Mouse (Mus musculus) gastrocnemius, postnatal 4 days (tissue): ENCODE results near the gene Dot1l. TPM values are rescaled to one million over a fixed set of nuclear protein-coding genes. Genes with fewer than 3 reads are reported as not detected.
A peak's percentile ranks its signal among the peaks of the same experiment; 100 is the strongest.

Source experiments
- DNase-seq, 2 experiments: peaks; one replicate each; pipeline ENCODE4 v3.0.0; 2021 to 2022; ENCODE audit warnings: low spot score in 2 of 2, mixed read lengths in 2 of 2
- total RNA-seq, 2 experiments: library from RNA; stranded (reverse); gene quantifications; 2 replicates each; pipeline ENCODE4 v1.2.3; 2021

The Dot1l gene
- total RNA-seq, 2 experiments from 2014 or later: 50.5 to 61.2 TPM

GRCm38 (mm10) chr10:80791476-80792174 is 36.6 kb downstream of the Dot1l start:
- DNase-seq: no peak

GRCm38 (mm10) chr10:80792175-80793032 is 37.4 kb downstream of the Dot1l start:
- DNase-seq: no peak

GRCm38 (mm10) chr10:80793033-80793784 is 38.2 kb downstream of the Dot1l start:
- no peak for DNase-seq

GRCm38 (mm10) chr10:80793803-80794202 is 38.8 kb downstream of the Dot1l start:
- no peak for DNase-seq

GRCm38 (mm10) chr10:80794750-80795149 is 39.7 kb downstream of the Dot1l start:
- no peak for DNase-seq

GRCm38 (mm10) chr10:80796307-80796848 is 41.4 kb downstream of the Dot1l start:
- DNase-seq: no peak

- DNase-seq: no peak
Measured at GRCm38 (mm10) chr10:80797186-80798149, 42.5 kb downstream of the Dot1l start.

GRCm38 (mm10) chr10:80798150-80799006 is 43.4 kb downstream of the Dot1l start, which contains the start of the genes Sf3a2 and Plekhj1:
Sf3a2 (plus strand) TSS chr10:80798198.
Plekhj1 (minus strand) TSS chr10:80798626.
- peak; percentile 91 to 95 for DNase-seq

GRCm38 (mm10) chr10:80799070-80799566 is 44.1 kb downstream of the Dot1l start:
- no peak for DNase-seq

GRCm38 (mm10) chr10:80802204-80802912 is 47.4 kb downstream of the Dot1l start:
- DNase-seq: no peak

- no peak for DNase-seq
Measured at GRCm38 (mm10) chr10:80802996-80803395, 48.0 kb downstream of the Dot1l start.

GRCm38 (mm10) chr10:80804340-80804739 is 49.3 kb downstream of the Dot1l start:
- no peak for DNase-seq

- DNase-seq: no peak
Measured at GRCm38 (mm10) chr10:80804916-80805315, 49.9 kb downstream of the Dot1l start, which contains the start of gene Amh. Amh (plus strand) TSS chr10:80805243.

- DNase-seq: no peak
Measured at GRCm38 (mm10) chr10:80805322-80805721, 50.3 kb downstream of the Dot1l start.

- peak; percentile 72 to 82 for DNase-seq
Measured at GRCm38 (mm10) chr10:80805925-80806324, 50.9 kb downstream of the Dot1l start.

GRCm38 (mm10) chr10:80806341-80807056 is 51.5 kb downstream of the Dot1l start:
- DNase-seq: no peak

GRCm38 (mm10) chr10:80807057-80807627 is 52.1 kb downstream of the Dot1l start:
- DNase-seq: peak in 1 of 2 experiments; percentile 69
